Mouse (Mus musculus) heart, postnatal 0 days (tissue): Measurements from ENCODE around the gene Flnb. TPM values are rescaled to one million over a fixed set of nuclear protein-coding genes. Genes with fewer than 3 reads are reported as not detected.
A peak's percentile ranks its signal among the peaks of the same experiment; 100 is the strongest.

Source experiments
- ATAC-seq: fragments of 200-750 bp; cut with Nextera tagmentation; 2 replicates; pipeline ENCODE4 v1.8.0; 2017; ENCODE audit warnings: low read depth, moderate number of reproducible peaks, moderate library complexity; ENCODE audit not compliant: insufficient read depth
- DNase-seq: peaks from one replicate; pipeline ENCODE4 v3.0.0-alpha.2; 2016; ENCODE audit warnings: low spot score
- H3K27ac ChIP-seq: fragments of 300-500 bp; sonication (generic); 2 replicates; pipeline ENCODE4 v1.5.1; 2014; ENCODE audit warnings: low read depth, mild to moderate bottlenecking
- H3K27me3 ChIP-seq: fragments of 300-500 bp; sonication (generic); 2 replicates; pipeline ENCODE4 v1.6.1; 2014; ENCODE audit warnings: low read length, mixed read lengths; ENCODE audit not compliant: control insufficient read depth, insufficient read depth
- H3K36me3 ChIP-seq: fragments of 300-500 bp; sonication (generic); replicated peaks from 2 replicates; pipeline ENCODE4 v1.6.1; 2014; ENCODE audit warnings: low read length, mixed read lengths; ENCODE audit not compliant: control insufficient read depth, insufficient read depth
- H3K4me1 ChIP-seq: fragments of 300-500 bp; sonication (generic); 2 replicates; pipeline ENCODE4 v1.6.1; 2014; ENCODE audit warnings: antibody characterized with exemption; ENCODE audit not compliant: control insufficient read depth, insufficient read depth
- H3K4me2 ChIP-seq: fragments of 300-500 bp; sonication (generic); 2 replicates; pipeline ENCODE4 v1.6.1; 2014; ENCODE audit warnings: low read depth, mild to moderate bottlenecking, low read length, moderate library complexity
- H3K4me3 ChIP-seq: fragments of 300-500 bp; sonication (generic); 2 replicates; pipeline ENCODE4 v1.5.1; 2014; ENCODE audit warnings: low read depth, low read length
- H3K9ac ChIP-seq: fragments of 300-500 bp; sonication (generic); replicated peaks from 2 replicates; pipeline ENCODE4 v1.6.1; 2014; ENCODE audit warnings: low read depth, low read length, mixed read lengths
- H3K9me3 ChIP-seq: fragments of 300-500 bp; sonication (generic); replicated peaks from 2 replicates; pipeline ENCODE4 v1.6.1; 2016; ENCODE audit warnings: low read length; ENCODE audit not compliant: control insufficient read depth
- CTCF ChIP-seq: IDR thresholded peaks from 2 replicates; pipeline ENCODE4 v1.5.1; 2016; ENCODE audit warnings: antibody characterized with exemption, control low read depth, low read depth
- EP300 ChIP-seq: IDR thresholded peaks from 2 replicates; pipeline ENCODE4 v1.6.1; 2016; ENCODE audit warnings: antibody characterized with exemption, low read depth
- WGBS: fragments of 180-500 bp; shearing (Covaris S2); extraction: QIAGEN DNeasy Blood & Tissue Kit; methylation state at CpG from one replicate; pipeline ENCODE4 v1.1.7; 2014; 5-methylcytosine and 5-hydroxymethylcytosine counted together
- polyA plus RNA-seq: library from polyadenylated mRNA; unstranded; fragments of >200 nt; fragmentation: Nextera tagmentation; extraction: Ambion mirVana; gene quantifications from 2 replicates; pipeline ENCODE4 v1.2.1, GENCODE M21; 2015
- total RNA-seq: library from RNA; depleted of rRNA; stranded (reverse); fragments of >200 nt; gene quantifications from 2 replicates; pipeline ENCODE4 v1.2.3, GENCODE M21; 2014; ENCODE audit warnings: low replicate concordance

Flnb gene
- total and polyA plus RNA-seq, 2 experiments from 2014 or later: 4.0 to 40.7 TPM

GRCm38 (mm10) chr14:7857835-7858234, 40.1 kb downstream of the Flnb start:
- H3K4me3 ChIP-seq: no peak overlapping the region
- no peak overlapping the region for H3K27ac ChIP-seq
- no peaks in the 10 kb centered on the region for H3K27me3 ChIP-seq
- no peak overlapping the region for H3K4me2 ChIP-seq
- no peak for TF ChIP-seq EP300
- TF ChIP-seq CTCF: no peak
- H3K36me3 ChIP-seq: no peaks in the 10 kb centered on the region
- H3K9me3 ChIP-seq: no peaks in the 10 kb centered on the region
- no peak overlapping the region for H3K9ac ChIP-seq
- H3K4me1 ChIP-seq: peaks cover 10% of the 10 kb centered on the region; the same call in 1 of the 2 replicates
- DNase-seq (no peak), ATAC-seq (no peak)
- WGBS: 84% methylated on average over 3 of the region's 3 CpGs

GRCm38 (mm10) chr14:7858430-7858829, 40.7 kb downstream of the Flnb start:
- Histone ChIP-seq H3K4me1 (peaks cover 4% of the 10 kb centered on the region; the same call in 1 of the 2 replicates), H3K36me3 (no peaks in the 10 kb centered on the region), H3K9ac (no peak overlapping the region), H3K4me3 (no peak overlapping the region), H3K9me3 (no peaks in the 10 kb centered on the region), H3K27ac (no peak overlapping the region), H3K27me3 (no peaks in the 10 kb centered on the region), H3K4me2 (no peak overlapping the region)
- DNase-seq: no peak
- no peak for ATAC-seq
- 59% methylated on average over 4 of the region's 4 CpGs for WGBS
- TF ChIP-seq CTCF (no peak), EP300 (no peak)

GRCm38 (mm10) chr14:7860525-7861154, 42.9 kb downstream of the Flnb start:
- TF ChIP-seq EP300 (no peak), CTCF (no peak)
- no peak for ATAC-seq

GRCm38 (mm10) chr14:7861275-7861674, 43.5 kb downstream of the Flnb start:
- no peaks in the 10 kb centered on the region for H3K36me3 ChIP-seq
- no peak overlapping the region for H3K4me3 ChIP-seq

More at GRCm38 (mm10) chr14:7860525-7861154, 42.9 kb downstream of the Flnb start:
- H3K4me1 ChIP-seq: peaks cover 12% of the 10 kb centered on the region
- 89% methylated on average over 8 of the region's 8 CpGs for WGBS
- no peaks in the 10 kb centered on the region for H3K27me3 ChIP-seq
- no peaks in the 10 kb centered on the region for H3K9me3 ChIP-seq
- H3K9ac ChIP-seq: no peak overlapping the region
- H3K27ac ChIP-seq: no peak overlapping the region
- no peak overlapping the region for H3K4me2 ChIP-seq
- H3K36me3 ChIP-seq: no peaks in the 10 kb centered on the region
- no peak overlapping the region for H3K4me3 ChIP-seq
- DNase-seq: no peak

GRCm38 (mm10) chr14:7862226-7862625, 44.5 kb downstream of the Flnb start:
- H3K4me3 ChIP-seq: no peak overlapping the region
- DNase-seq (no peak), ATAC-seq (no peak)
- no peaks in the 10 kb centered on the region for H3K36me3 ChIP-seq
- H3K9me3 ChIP-seq: no peaks in the 10 kb centered on the region
- WGBS: 82% methylated on average over 2 of the region's 2 CpGs
- no peak for TF ChIP-seq CTCF
- no peak for TF ChIP-seq EP300
- H3K4me1 ChIP-seq: peaks cover 12% of the 10 kb centered on the region
- no peak overlapping the region for H3K4me2 ChIP-seq
- no peak overlapping the region for H3K9ac ChIP-seq
- no peaks in the 10 kb centered on the region for H3K27me3 ChIP-seq
- H3K27ac ChIP-seq: no peak overlapping the region

More at GRCm38 (mm10) chr14:7861275-7861674, 43.5 kb downstream of the Flnb start:
- ATAC-seq (no peak), DNase-seq (no peak)
- Histone ChIP-seq H3K4me1 (peaks cover 12% of the 10 kb centered on the region), H3K9ac (no peak overlapping the region), H3K27ac (no peak overlapping the region), H3K27me3 (no peaks in the 10 kb centered on the region), H3K4me2 (no peak overlapping the region), H3K9me3 (no peaks in the 10 kb centered on the region)
- TF ChIP-seq EP300: no peak
- no peak for TF ChIP-seq CTCF
- WGBS: 86% methylated on average over 1 of the region's 1 CpGs

- TF ChIP-seq CTCF (no peak), EP300 (no peak)
- peaks cover 12% of the 10 kb centered on the region for H3K4me1 ChIP-seq
- no peak for ATAC-seq
- H3K4me3 ChIP-seq: no peak overlapping the region
- no peaks in the 10 kb centered on the region for H3K36me3 ChIP-seq
- no peak overlapping the region for H3K4me2 ChIP-seq
- H3K9ac ChIP-seq: no peak overlapping the region
- DNase-seq: no peak
- H3K27me3 ChIP-seq: no peaks in the 10 kb centered on the region
- H3K9me3 ChIP-seq: no peaks in the 10 kb centered on the region
- H3K27ac ChIP-seq: peak overlapping the region; percentile 39; the same call in 1 of the 2 replicates
- 85% methylated on average over 5 of the region's 5 CpGs for WGBS
Observed at GRCm38 (mm10) chr14:7863199-7863598, 45.4 kb downstream of the Flnb start.
